Mouse (Mus musculus) forebrain, embryonic 12.5 days (tissue): ENCODE data around the gene Thsd1. TPM values are rescaled to one million over a fixed set of nuclear protein-coding genes. Genes with fewer than 3 reads are reported as not detected.

Experiments
- ATAC-seq: fragments of 200-750 bp; cut with Nextera tagmentation; 2 replicates; pipeline ENCODE4 v1.8.0; 2017; ENCODE audit warnings: moderate TSS enrichment; ENCODE audit not compliant: low FRiP score
- H3K27ac ChIP-seq: fragments of 300-500 bp; sonication (generic); 2 replicates; pipeline ENCODE4 v1.5.1; 2016; ENCODE audit warnings: mild to moderate bottlenecking
- H3K27me3 ChIP-seq: fragments of 300-500 bp; sonication (generic); 2 replicates; pipeline ENCODE4 v1.6.1; 2016; ENCODE audit warnings: mild to moderate bottlenecking
- H3K36me3 ChIP-seq: fragments of 300-500 bp; sonication (generic); replicated peaks from 2 replicates; pipeline ENCODE4 v1.6.1; 2016; ENCODE audit warnings: mild to moderate bottlenecking
- H3K4me1 ChIP-seq: fragments of 300-500 bp; sonication (generic); 2 replicates; pipeline ENCODE4 v1.6.1; 2016
- H3K4me2 ChIP-seq: fragments of 300-500 bp; sonication (generic); 2 replicates; pipeline ENCODE4 v1.6.1; 2016; ENCODE audit warnings: mild to moderate bottlenecking, moderate library complexity
- H3K4me3 ChIP-seq: fragments of 300-500 bp; sonication (generic); replicated peaks from 2 replicates; pipeline ENCODE4 v1.5.1; 2016; ENCODE audit warnings: mild to moderate bottlenecking
- H3K9ac ChIP-seq: fragments of 300-500 bp; sonication (generic); 2 replicates; pipeline ENCODE4 v1.6.1; 2016; ENCODE audit warnings: mild to moderate bottlenecking
- H3K9me3 ChIP-seq: fragments of 300-500 bp; sonication (generic); 2 replicates; pipeline ENCODE4 v1.6.1; 2016
- WGBS: fragments of 180-500 bp; shearing (Covaris S2); methylation state at CpG from one replicate; pipeline ENCODE4 v1.1.7; 2016; 5-methylcytosine and 5-hydroxymethylcytosine counted together
- polyA plus RNA-seq: library from polyadenylated mRNA; unstranded; fragments of >200 nt; fragmentation: Nextera tagmentation; extraction: Ambion mirVana; gene quantifications from 2 replicates; pipeline ENCODE4 v1.2.1, GENCODE M21; 2016

The Thsd1 gene
- polyA plus RNA-seq, 1 experiment from 2014 or later, result 7.3 TPM

- no peak overlapping the region for H3K9ac ChIP-seq
Measured at GRCm38 (mm10) chr8:22228621-22229020, 1.5 kb downstream of the Thsd1 start.

GRCm38 (mm10) chr8:22242986-22243385 lies 15.9 kb downstream of the Thsd1 start:
- no peak overlapping the region for H3K9ac ChIP-seq
- H3K4me2 ChIP-seq, result no peak overlapping the region
- 0 out of 2 replicates have a peak, but pooled peaks cover 1% of the 10 kb centered on the region for H3K4me1 ChIP-seq
- no peaks in the 10 kb centered on the region for H3K36me3 ChIP-seq
- ATAC-seq, result no peak
- 90% methylated on average over 9 of the region's 9 CpGs for WGBS
- no peaks in the 10 kb centered on the region for H3K27me3 ChIP-seq
- no peak overlapping the region for H3K27ac ChIP-seq
- no peak overlapping the region for H3K4me3 ChIP-seq
- no peaks in the 10 kb centered on the region for H3K9me3 ChIP-seq

More at GRCm38 (mm10) chr8:22228621-22229020, 1.5 kb downstream of the Thsd1 start:
- whole genome bisulfite sequencing, result 30% methylated on average over 7 of the region's 7 CpGs
- H3K27ac ChIP-seq, result no peak overlapping the region
- H3K36me3 ChIP-seq, result peaks cover 1% of the 10 kb centered on the region
- peaks cover 11% of the 10 kb centered on the region for H3K4me1 ChIP-seq
- H3K9me3 ChIP-seq, result no peaks in the 10 kb centered on the region
- H3K27me3 ChIP-seq, result peaks cover 24% of the 10 kb centered on the region
- no peak overlapping the region for H3K4me3 ChIP-seq
- no peak for ATAC-seq
- no peak overlapping the region for H3K4me2 ChIP-seq

GRCm38 (mm10) chr8:22245663-22246062 lies 18.6 kb downstream of the Thsd1 start:
- Histone ChIP-seq H3K4me2 (no peak overlapping the region), H3K9me3 (no peaks in the 10 kb centered on the region), H3K27me3 (no peaks in the 10 kb centered on the region), H3K4me3 (no peak overlapping the region), H3K4me1 (0 out of 2 replicates have a peak, but pooled peaks cover 4% of the 10 kb centered on the region), H3K36me3 (no peaks in the 10 kb centered on the region), H3K27ac (no peak overlapping the region), H3K9ac (no peak overlapping the region)
- ATAC-seq, result no peak
- 60% methylated on average over 1 of the region's 1 CpGs for WGBS

GRCm38 (mm10) chr8:22247956-22248355 lies 20.8 kb downstream of the Thsd1 start:
- ATAC-seq, result no peak
- no peak overlapping the region for H3K9ac ChIP-seq
- no peak overlapping the region for H3K4me2 ChIP-seq
- 56% methylated on average over 12 of the region's 12 CpGs for WGBS
- H3K36me3 ChIP-seq, result no peaks in the 10 kb centered on the region
- H3K27me3 ChIP-seq, result no peaks in the 10 kb centered on the region
- 0 out of 2 replicates have a peak, but pooled peaks cover 4% of the 10 kb centered on the region for H3K4me1 ChIP-seq
- no peaks in the 10 kb centered on the region for H3K9me3 ChIP-seq
- no peak overlapping the region for H3K27ac ChIP-seq
- no peak overlapping the region for H3K4me3 ChIP-seq

- H3K4me3 ChIP-seq, result no peak overlapping the region
- no peaks in the 10 kb centered on the region for H3K36me3 ChIP-seq
- WGBS, result 85% methylated on average over 9 of the region's 9 CpGs
- no peak overlapping the region for H3K9ac ChIP-seq
- H3K27me3 ChIP-seq, result no peaks in the 10 kb centered on the region
- no peak overlapping the region for H3K27ac ChIP-seq
- H3K9me3 ChIP-seq, result 0 out of 2 replicates have a peak, but pooled peaks cover 2% of the 10 kb centered on the region
- no peak overlapping the region for H3K4me2 ChIP-seq
- no peak for ATAC-seq
- H3K4me1 ChIP-seq, result 0 out of 2 replicates have a peak, but pooled peaks cover 4% of the 10 kb centered on the region
Measured at GRCm38 (mm10) chr8:22249080-22249479, 22.0 kb downstream of the Thsd1 start.

- 89% methylated on average over 18 of the region's 18 CpGs for WGBS
- Histone ChIP-seq H3K27ac (no peak overlapping the region), H3K36me3 (no peaks in the 10 kb centered on the region), H3K4me1 (peaks cover 2% of the 10 kb centered on the region; the same call in 1 of the 2 replicates), H3K9ac (no peak overlapping the region), H3K27me3 (no peaks in the 10 kb centered on the region), H3K9me3 (0 out of 2 replicates have a peak, but pooled peaks cover 3% of the 10 kb centered on the region), H3K4me2 (no peak overlapping the region), H3K4me3 (no peak overlapping the region)
- ATAC-seq, result no peak
Measured at GRCm38 (mm10) chr8:22258946-22259450, 31.9 kb downstream of the Thsd1 start.

GRCm38 (mm10) chr8:22259531-22259930 lies 32.4 kb downstream of the Thsd1 start:
- WGBS, result 78% methylated on average over 12 of the region's 12 CpGs
- no peaks in the 10 kb centered on the region for H3K36me3 ChIP-seq
- H3K27ac ChIP-seq, result no peak overlapping the region
- no peaks in the 10 kb centered on the region for H3K27me3 ChIP-seq
- no peak overlapping the region for H3K9ac ChIP-seq
- no peak overlapping the region for H3K4me3 ChIP-seq
- H3K4me2 ChIP-seq, result no peak overlapping the region
- no peaks in the 10 kb centered on the region for H3K9me3 ChIP-seq
- ATAC-seq, result no peak
- peaks cover 2% of the 10 kb centered on the region; the same call in 1 of the 2 replicates for H3K4me1 ChIP-seq

GRCm38 (mm10) chr8:22260091-22260722 lies 33.1 kb downstream of the Thsd1 start:
- ATAC-seq, result no peak
- H3K9ac ChIP-seq, result no peak overlapping the region
- H3K36me3 ChIP-seq, result no peaks in the 10 kb centered on the region
- H3K9me3 ChIP-seq, result no peaks in the 10 kb centered on the region
- H3K27me3 ChIP-seq, result no peaks in the 10 kb centered on the region
- peaks cover 2% of the 10 kb centered on the region; the same call in 1 of the 2 replicates for H3K4me1 ChIP-seq
- H3K27ac ChIP-seq, result no peak overlapping the region
- H3K4me3 ChIP-seq, result no peak overlapping the region
- WGBS, result 63% methylated on average over 9 of the region's 9 CpGs
- H3K4me2 ChIP-seq, result no peak overlapping the region

GRCm38 (mm10) chr8:22262267-22262666 lies 35.2 kb downstream of the Thsd1 start:
- WGBS, result 90% methylated on average over 3 of the region's 3 CpGs
- no peaks in the 10 kb centered on the region for H3K36me3 ChIP-seq
- no peak overlapping the region for H3K4me3 ChIP-seq
- H3K27me3 ChIP-seq, result no peaks in the 10 kb centered on the region
- peaks cover 2% of the 10 kb centered on the region; the same call in 1 of the 2 replicates for H3K4me1 ChIP-seq
- no peak overlapping the region for H3K4me2 ChIP-seq
- H3K9ac ChIP-seq, result no peak overlapping the region
- no peaks in the 10 kb centered on the region for H3K9me3 ChIP-seq
- H3K27ac ChIP-seq, result no peak overlapping the region
- ATAC-seq, result no peak

GRCm38 (mm10) chr8:22264292-22264691 lies 37.2 kb downstream of the Thsd1 start:
- no peaks in the 10 kb centered on the region for H3K36me3 ChIP-seq
- no peaks in the 10 kb centered on the region for H3K9me3 ChIP-seq
- H3K4me3 ChIP-seq, result no peak overlapping the region
- ATAC-seq, result no peak
- no peak overlapping the region for H3K27ac ChIP-seq
- no peak overlapping the region for H3K9ac ChIP-seq
- 76% methylated on average over 6 of the region's 6 CpGs for WGBS
- H3K27me3 ChIP-seq, result no peaks in the 10 kb centered on the region
- H3K4me2 ChIP-seq, result no peak overlapping the region
- peaks cover 2% of the 10 kb centered on the region; the same call in 1 of the 2 replicates for H3K4me1 ChIP-seq

- no peak for ATAC-seq
- no peak overlapping the region for H3K9ac ChIP-seq
- no peak overlapping the region for H3K4me3 ChIP-seq
- no peaks in the 10 kb centered on the region for H3K9me3 ChIP-seq
- 90% methylated on average over 6 of the region's 6 CpGs for WGBS
- H3K27me3 ChIP-seq, result no peaks in the 10 kb centered on the region
- H3K4me1 ChIP-seq, result peaks cover 2% of the 10 kb centered on the region; the same call in 1 of the 2 replicates
- H3K36me3 ChIP-seq, result no peaks in the 10 kb centered on the region
- H3K27ac ChIP-seq, result no peak overlapping the region
- no peak overlapping the region for H3K4me2 ChIP-seq
Measured at GRCm38 (mm10) chr8:22264787-22265186, 37.7 kb downstream of the Thsd1 start.

GRCm38 (mm10) chr8:22265194-22265593 lies 38.1 kb downstream of the Thsd1 start:
- Histone ChIP-seq H3K36me3 (no peaks in the 10 kb centered on the region), H3K4me2 (no peak overlapping the region), H3K4me3 (no peak overlapping the region), H3K4me1 (peaks cover 2% of the 10 kb centered on the region; the same call in 1 of the 2 replicates), H3K27me3 (no peaks in the 10 kb centered on the region), H3K27ac (no peak overlapping the region), H3K9ac (no peak overlapping the region), H3K9me3 (no peaks in the 10 kb centered on the region)
- no peak for ATAC-seq
- 100% methylated on average over 1 of the region's 1 CpGs for WGBS

- 87% methylated on average over 3 of the region's 3 CpGs for WGBS
- ATAC-seq, result no peak
- no peaks in the 10 kb centered on the region for H3K36me3 ChIP-seq
Measured at GRCm38 (mm10) chr8:22266809-22267208, 39.7 kb downstream of the Thsd1 start.

More at GRCm38 (mm10) chr8:22266809-22267208, 39.7 kb downstream of the Thsd1 start:
- no peak overlapping the region for H3K9ac ChIP-seq
- no peak overlapping the region for H3K4me3 ChIP-seq
- no peaks in the 10 kb centered on the region for H3K9me3 ChIP-seq
- peaks cover 2% of the 10 kb centered on the region; the same call in 1 of the 2 replicates for H3K4me1 ChIP-seq
- no peak overlapping the region for H3K4me2 ChIP-seq
- H3K27ac ChIP-seq, result no peak overlapping the region
- H3K27me3 ChIP-seq, result no peaks in the 10 kb centered on the region
